Mouse (Mus musculus): ENCODE measurements at regions not wholly inside any gene's neighbourhood (a gene's known extent, or its start where the extent isn't known, plus 50 kb on each side); places are given as distances from the start of the nearest gene placed in this dataset.

GRCm38 (mm10) chr12:35863141-35863540, 62.3 kb upstream of the Agr3 start:
- no peak overlapping the region for H3ac ChIP-seq (ENCODE audit: control insufficient read depth, insufficient read length)
- no peaks in the 10 kb centered on the region for H3K79me2 ChIP-seq (ENCODE audit: control insufficient read depth, insufficient read depth)
- no peak overlapping the region for H3K4me2 ChIP-seq (ENCODE audit: low read depth)
- no peaks in the 10 kb centered on the region for H3K36me3 ChIP-seq (ENCODE audit: control insufficient read depth, insufficient read depth)
- no peak for TF ChIP-seq E2F4 (IDR thresholded peaks at IDR 0.05; ENCODE audit: insufficient read depth)
- no peak for TF ChIP-seq POLR2AphosphoS2 (IDR thresholded peaks at IDR 0.05; ENCODE audit: insufficient read length, low read depth)
- no peak for TF ChIP-seq TCF3 (IDR thresholded peaks at IDR 0.05; ENCODE audit: insufficient read length, low read depth)
- no peak for TF ChIP-seq MAX (IDR thresholded peaks at IDR 0.05; ENCODE audit: low read depth)
- TF ChIP-seq USF1 (IDR thresholded peaks at IDR 0.05; ENCODE audit: low read depth) = no peak
- no peak for TF ChIP-seq MYOG (IDR thresholded peaks at IDR 0.05; ENCODE audit: control insufficient read depth in 1 of 3, insufficient read depth in 1 of 3, insufficient read length in 2 of 3, low read depth in 2 of 3)
- TF ChIP-seq SRF (IDR thresholded peaks at IDR 0.05; ENCODE audit: control insufficient read depth, insufficient read length, low read depth) = no peak
- TF ChIP-seq REST (IDR thresholded peaks at IDR 0.05; ENCODE audit: insufficient read depth, insufficient read length) = no peak
- no peak for TF ChIP-seq POLR2A (IDR thresholded peaks at IDR 0.05; ENCODE audit: insufficient read length, low read depth)
- no peak for TF ChIP-seq MYOD1 (IDR thresholded peaks at IDR 0.05; ENCODE audit: control insufficient read depth in 1 of 3, insufficient read length in 2 of 3, low read depth in 2 of 3)
- TF ChIP-seq CEBPB (IDR thresholded peaks at IDR 0.05; ENCODE audit: insufficient read depth, poor library complexity, severe bottlenecking) = no peak
- no peak for TF ChIP-seq TCF12 (IDR thresholded peaks at IDR 0.05; ENCODE audit: insufficient read depth, poor library complexity, severe bottlenecking)
- H3K4me3 ChIP-seq = no peak overlapping the region
- no peaks in the 10 kb centered on the region for H3K27me3 ChIP-seq (ENCODE audit: control insufficient read depth, insufficient read depth, insufficient read length)

DNA sequence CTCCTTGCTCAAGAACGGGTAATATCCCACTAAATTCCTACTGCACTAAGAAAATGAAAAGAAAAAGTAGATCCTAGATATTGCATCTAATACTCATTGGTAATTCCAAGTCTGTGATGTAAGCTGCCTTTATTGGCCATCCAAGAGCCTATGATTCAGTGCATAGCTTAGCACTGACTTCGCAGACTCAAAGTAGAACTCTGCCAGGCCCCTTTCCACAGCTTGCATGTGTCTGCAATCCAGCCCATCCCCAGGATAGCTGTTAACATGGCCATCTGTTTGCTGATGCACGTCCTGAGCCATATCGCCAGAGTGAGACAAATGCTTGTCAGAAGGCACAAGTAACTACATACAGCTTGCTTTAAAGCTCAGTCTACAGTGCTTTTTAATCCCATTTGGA, 72.3 kb upstream of the Agr3 start:
- no peaks in the 10 kb centered on the region for H3K79me2 ChIP-seq (ENCODE audit: control insufficient read depth, insufficient read depth)
- TF ChIP-seq MYOD1 (IDR thresholded peaks at IDR 0.05; ENCODE audit: control insufficient read depth in 1 of 3, insufficient read length in 2 of 3, low read depth in 2 of 3) = no peak
- TF ChIP-seq SRF (IDR thresholded peaks at IDR 0.05; ENCODE audit: control insufficient read depth, insufficient read length, low read depth) = no peak
- TF ChIP-seq MAX (IDR thresholded peaks at IDR 0.05; ENCODE audit: low read depth) = no peak
- TF ChIP-seq POLR2A (IDR thresholded peaks at IDR 0.05; ENCODE audit: insufficient read length, low read depth) = no peak
- no peak for TF ChIP-seq POLR2AphosphoS2 (IDR thresholded peaks at IDR 0.05; ENCODE audit: insufficient read length, low read depth)
- TF ChIP-seq MYOG (IDR thresholded peaks at IDR 0.05; ENCODE audit: control insufficient read depth in 1 of 3, insufficient read depth in 1 of 3, insufficient read length in 2 of 3, low read depth in 2 of 3) = no peak
- no peaks in the 10 kb centered on the region for H3K27me3 ChIP-seq (ENCODE audit: control insufficient read depth, insufficient read depth, insufficient read length)
- H3K4me3 ChIP-seq = no peak overlapping the region
- H3K4me2 ChIP-seq (ENCODE audit: low read depth) = no peak overlapping the region
- no peaks in the 10 kb centered on the region for H3K36me3 ChIP-seq (ENCODE audit: control insufficient read depth, insufficient read depth)
- H3ac ChIP-seq (ENCODE audit: control insufficient read depth, insufficient read length) = no peak overlapping the region

DNA sequence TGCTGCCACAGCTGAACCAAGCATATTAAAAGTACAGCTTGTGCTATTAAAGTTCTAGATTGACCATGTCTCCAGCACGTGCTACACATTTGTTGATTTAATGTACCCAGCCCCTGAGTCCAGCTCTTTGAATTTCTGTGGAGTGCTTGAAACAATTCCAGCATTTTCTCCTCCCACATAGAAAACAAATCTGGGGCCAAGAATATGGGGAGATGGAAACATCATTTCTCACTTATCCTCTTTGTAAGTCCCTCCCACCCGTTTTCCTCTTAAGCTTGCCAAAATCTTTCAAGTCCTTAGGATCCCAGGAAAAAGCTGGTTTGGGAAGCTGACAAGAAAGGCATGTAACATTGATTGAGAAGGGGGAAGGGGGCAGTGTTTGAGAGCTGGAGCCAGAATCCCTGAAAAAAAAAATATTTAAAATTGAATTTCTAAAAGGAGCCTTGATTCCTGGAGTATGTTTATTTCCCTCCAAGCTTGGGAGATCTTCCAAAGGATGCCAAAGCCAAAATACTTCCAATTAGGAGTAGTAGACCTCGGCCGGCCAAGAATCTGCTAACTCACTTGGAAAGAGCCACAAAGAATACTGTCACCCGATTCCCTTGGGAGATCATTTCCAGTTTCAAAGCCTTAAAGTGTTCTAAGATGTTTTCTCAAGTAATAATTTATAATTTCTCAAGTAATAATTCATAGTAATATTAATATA, 78.4 kb upstream of the Agr3 start:
- no peaks in the 10 kb centered on the region for H3K36me3 ChIP-seq (ENCODE audit: control insufficient read depth, insufficient read depth)
- no peak overlapping the region for H3K4me2 ChIP-seq (ENCODE audit: low read depth)
- H3K27me3 ChIP-seq (ENCODE audit: control insufficient read depth, insufficient read depth, insufficient read length) = no peaks in the 10 kb centered on the region
- no peak overlapping the region for H3ac ChIP-seq (ENCODE audit: control insufficient read depth, insufficient read length)
- H3K4me3 ChIP-seq = no peak overlapping the region
- H3K79me2 ChIP-seq (ENCODE audit: control insufficient read depth, insufficient read depth) = no peaks in the 10 kb centered on the region
- no peak for TF ChIP-seq POLR2A (IDR thresholded peaks at IDR 0.05; ENCODE audit: insufficient read length, low read depth)
- TF ChIP-seq SRF (IDR thresholded peaks at IDR 0.05; ENCODE audit: control insufficient read depth, insufficient read length, low read depth) = no peak
- no peak for TF ChIP-seq MYOD1 (IDR thresholded peaks at IDR 0.05; ENCODE audit: control insufficient read depth in 1 of 3, insufficient read length in 2 of 3, low read depth in 2 of 3)
- TF ChIP-seq TCF12 (IDR thresholded peaks at IDR 0.05; ENCODE audit: insufficient read depth, poor library complexity, severe bottlenecking) = no peak
- TF ChIP-seq USF1 (IDR thresholded peaks at IDR 0.05; ENCODE audit: low read depth) = no peak
- no peak for TF ChIP-seq MAX (IDR thresholded peaks at IDR 0.05; ENCODE audit: low read depth)
- no peak for TF ChIP-seq CEBPB (IDR thresholded peaks at IDR 0.05; ENCODE audit: insufficient read depth, poor library complexity, severe bottlenecking)
- no peak for TF ChIP-seq MYOG (IDR thresholded peaks at IDR 0.05; ENCODE audit: control insufficient read depth in 1 of 3, insufficient read depth in 1 of 3, insufficient read length in 2 of 3, low read depth in 2 of 3)
- TF ChIP-seq POLR2AphosphoS2 (IDR thresholded peaks at IDR 0.05; ENCODE audit: insufficient read length, low read depth) = no peak
- no peak for TF ChIP-seq TCF3 (IDR thresholded peaks at IDR 0.05; ENCODE audit: insufficient read length, low read depth)
- no peak for TF ChIP-seq REST (IDR thresholded peaks at IDR 0.05; ENCODE audit: insufficient read depth, insufficient read length)
- TF ChIP-seq E2F4 (IDR thresholded peaks at IDR 0.05; ENCODE audit: insufficient read depth) = no peak

GRCm38 (mm10) chr12:35836946-35837345, 88.5 kb upstream of the Agr3 start:
- H3K4me3 ChIP-seq = no peak overlapping the region
- H3K36me3 ChIP-seq (ENCODE audit: control insufficient read depth, insufficient read depth) = no peaks in the 10 kb centered on the region
- TF ChIP-seq POLR2AphosphoS2 (IDR thresholded peaks at IDR 0.05; ENCODE audit: insufficient read length, low read depth) = no peak
- no peak for TF ChIP-seq MYOD1 (IDR thresholded peaks at IDR 0.05; ENCODE audit: control insufficient read depth in 1 of 3, insufficient read length in 2 of 3, low read depth in 2 of 3)
- TF ChIP-seq MAX (IDR thresholded peaks at IDR 0.05; ENCODE audit: low read depth) = no peak
- no peak for TF ChIP-seq CEBPB (IDR thresholded peaks at IDR 0.05; ENCODE audit: insufficient read depth, poor library complexity, severe bottlenecking)
- no peaks in the 10 kb centered on the region for H3K27me3 ChIP-seq (ENCODE audit: control insufficient read depth, insufficient read depth, insufficient read length)
- H3K79me2 ChIP-seq (ENCODE audit: control insufficient read depth, insufficient read depth) = no peaks in the 10 kb centered on the region
- no peak overlapping the region for H3ac ChIP-seq (ENCODE audit: control insufficient read depth, insufficient read length)
- H3K4me2 ChIP-seq (ENCODE audit: low read depth) = no peak overlapping the region

DNA sequence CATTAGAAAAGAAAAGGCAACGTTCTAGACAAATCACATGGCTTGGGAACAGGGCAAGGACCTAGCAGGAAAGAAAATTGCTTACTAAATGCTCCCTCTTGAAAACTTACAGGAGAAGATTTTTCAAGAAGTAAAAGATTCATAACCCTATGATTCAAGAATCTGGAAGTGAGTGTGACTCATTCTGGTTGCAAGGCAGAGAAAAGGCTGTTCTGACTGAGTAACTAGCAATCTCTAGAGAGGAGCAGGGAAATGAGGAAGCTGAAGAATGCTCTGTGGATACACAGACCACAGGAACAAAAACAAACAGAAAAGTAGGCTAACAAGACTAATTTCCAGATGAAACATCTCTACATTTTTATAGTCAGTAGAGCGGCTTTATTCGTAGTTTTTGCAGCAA, 92.1 kb upstream of the Agr3 start:
- H3K79me2 ChIP-seq (ENCODE audit: control insufficient read depth, insufficient read depth) = no peaks in the 10 kb centered on the region
- no peak overlapping the region for H3ac ChIP-seq (ENCODE audit: control insufficient read depth, insufficient read length)
- H3K27me3 ChIP-seq (ENCODE audit: control insufficient read depth, insufficient read depth, insufficient read length) = no peaks in the 10 kb centered on the region
- peak overlapping the region; percentile 63 for H3K4me2 ChIP-seq (ENCODE audit: low read depth)
- H3K36me3 ChIP-seq (ENCODE audit: control insufficient read depth, insufficient read depth) = no peaks in the 10 kb centered on the region
- H3K4me3 ChIP-seq = no peak overlapping the region
- no peak for TF ChIP-seq MAX (IDR thresholded peaks at IDR 0.05; ENCODE audit: low read depth)
- peak; percentile 88 for TF ChIP-seq CEBPB (IDR thresholded peaks at IDR 0.05; ENCODE audit: insufficient read depth, poor library complexity, severe bottlenecking)
- no peak for TF ChIP-seq USF1 (IDR thresholded peaks at IDR 0.05; ENCODE audit: low read depth)

Data from myocyte (in vitro differentiated cells).